Mouse (Mus musculus): ENCODE results near the gene Pfdn5. TPM values are rescaled to one million over a fixed set of nuclear protein-coding genes. Genes with fewer than 3 reads are reported as not detected.

Pfdn5 gene
- total RNA-seq, 2 experiments from 2014 or later = 262 to 287 TPM

DNA sequence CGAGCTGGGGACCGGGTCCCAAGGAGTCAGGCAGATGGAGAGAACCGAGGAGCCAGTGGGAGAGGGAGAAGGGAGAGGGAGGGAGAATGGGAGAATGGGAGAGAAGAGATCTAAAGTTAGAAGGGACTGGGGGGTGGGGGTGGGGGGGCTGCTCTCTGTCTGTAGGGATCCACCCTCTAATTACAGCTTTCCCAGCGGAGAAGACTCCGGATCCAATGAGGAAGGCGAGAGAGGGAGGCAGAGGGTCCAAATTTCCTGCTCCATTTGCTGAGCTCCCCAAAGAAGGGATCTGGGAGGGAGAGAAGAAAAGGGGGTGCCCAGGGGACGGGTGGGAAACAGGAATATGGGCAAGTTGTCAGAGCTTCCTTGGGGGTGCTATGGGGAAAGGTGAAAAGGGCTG lies 40.3 kb downstream of the Pfdn5 start:
- intact Hi-C loops (cut with DNase I) = no loop called here

GRCm38 (mm10) chr15:102366733-102367344 lies 40.9 kb downstream of the Pfdn5 start, which contains the start of gene Sp7:
Gene Sp7, minus strand, starts transcription at chr15:102367182.
- intact Hi-C loops (cut with DNase I) = no loop called here
- DNase-seq = no peak

More for the DNA sequence above, 40.3 kb downstream of the Pfdn5 start:
- no peak for DNase-seq

GRCm38 (mm10) chr15:102369972-102370371 lies 44.1 kb downstream of the Pfdn5 start:
- intact Hi-C loops (cut with DNase I) = no loop called here
- no peak for DNase-seq

DNA sequence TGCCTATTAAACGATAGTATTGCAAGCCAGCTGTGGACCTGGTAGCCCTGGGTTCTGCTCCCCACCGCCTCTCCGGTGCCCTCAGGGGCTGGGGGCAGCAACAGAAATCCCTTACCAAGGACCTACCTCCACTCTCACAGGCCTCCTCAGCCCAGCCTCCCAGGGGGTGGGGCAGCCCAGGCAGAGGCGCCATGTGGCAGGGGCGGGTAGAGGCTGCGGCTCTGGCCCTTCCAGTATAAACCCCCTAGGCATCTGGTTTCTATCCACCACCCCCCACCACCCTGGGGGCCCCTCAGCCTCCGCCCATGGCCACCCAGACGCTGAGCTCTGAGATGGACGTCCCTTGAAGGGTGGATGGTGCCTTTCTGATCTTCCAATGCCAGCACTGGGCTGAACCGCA lies 44.8 kb downstream of the Pfdn5 start:
- intact Hi-C loops (cut with DNase I) = no loop called here
- no peak for DNase-seq

- peak; percentile 70 to 73 for DNase-seq
- intact Hi-C loops (cut with DNase I) = loop anchor here (1.0 to 5.0 kb wide), 3 partner anchors 21 to 89 kb away; no protein-coding TSS in a partner anchor
These were observed 50.7 kb downstream of the Pfdn5 start for GRCm38 (mm10) chr15:102376453-102377162.

DNA sequence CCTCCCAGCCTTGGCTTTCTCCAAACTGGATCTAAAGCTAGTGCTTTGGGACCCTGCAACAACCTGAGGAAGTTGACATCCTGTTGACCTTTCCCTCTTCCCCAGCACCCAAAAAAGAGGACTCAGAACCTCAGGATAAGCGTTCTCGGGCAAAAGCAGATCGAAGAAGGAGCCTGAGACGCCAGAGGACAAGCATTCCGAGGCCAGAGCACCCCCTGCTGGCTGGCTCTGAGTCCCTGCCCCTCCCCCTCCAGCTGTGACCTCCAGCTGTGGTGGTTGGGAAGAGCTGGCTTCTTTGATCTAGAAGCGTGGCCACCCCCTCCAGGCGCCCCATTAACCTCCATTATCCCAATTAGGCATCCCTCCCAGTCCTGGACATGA lies 51.2 kb downstream of the Pfdn5 start:
- intact Hi-C loops (cut with DNase I) = loop anchor here (2.0 to 5.0 kb wide), 2 partner anchors 34 to 90 kb away; no protein-coding TSS in a partner anchor
- DNase-seq = peak; percentile 90 to 95

DNA sequence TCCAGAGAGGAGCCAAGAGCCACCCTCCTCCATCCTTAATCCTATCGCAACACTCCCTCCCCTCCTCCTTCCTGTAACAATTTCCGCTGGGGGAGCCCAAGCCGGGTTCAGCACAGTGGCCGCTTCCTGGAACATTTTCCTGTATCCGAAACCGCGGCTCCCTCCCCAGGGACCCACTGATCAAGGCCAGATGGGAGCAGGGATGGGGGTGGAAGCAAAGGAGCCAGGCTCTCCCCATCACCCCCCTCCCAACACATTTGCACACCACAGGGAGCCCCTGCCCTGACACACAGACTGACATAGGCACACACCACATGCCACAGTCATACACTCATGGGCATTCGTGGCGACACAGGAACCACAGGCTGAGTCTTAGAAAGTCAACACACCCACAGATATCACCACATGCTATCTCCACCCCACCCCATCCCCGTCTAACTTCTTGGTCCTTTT lies 51.9 kb downstream of the Pfdn5 start:
- DNase-seq = peak; percentile 78 to 80
- intact Hi-C loops (cut with DNase I) = loop anchor here (2.0 to 5.0 kb wide), 2 partner anchors 35 to 91 kb away; no protein-coding TSS in a partner anchor

Other genes starting within 250 kb of the Pfdn5 start
- gene Tns2, start 225.7 kb upstream of the Pfdn5 start, total RNA-seq (2021) = 100 to 1,000 TPM; 119 to 121 TPM
- gene Spryd3, start 189.9 kb upstream of the Pfdn5 start, total RNA-seq (2021) = 10 to 100 TPM; 14.0 to 17.5 TPM
- 10 to 100 TPM; 42.0 to 51.8 TPM for gene Igfbp6, start 181.8 kb upstream of the Pfdn5 start, total RNA-seq (2021)
- under 1 TPM in 1 of 2 experiments, not detected in 1; 0.17 TPM for gene Soat2, start 175.6 kb upstream of the Pfdn5 start, total RNA-seq (2021)
- 10 to 100 TPM; 41.8 to 47.1 TPM for gene Zfp740, start 122.9 kb upstream of the Pfdn5 start, total RNA-seq (2021)
- gene Csad, start 121.4 kb upstream of the Pfdn5 start, total RNA-seq (2021) = 10 to 100 TPM; 21.3 to 23.7 TPM
- 1 to 10 TPM; 1.5 to 1.8 TPM for gene Itgb7, start 94.2 kb upstream of the Pfdn5 start, total RNA-seq (2021)
- 10 to 100 TPM; 18.9 to 21.1 TPM for gene Rarg, start 68.6 kb upstream of the Pfdn5 start, total RNA-seq (2021)
- not detected for gene Gm9918, start 55.6 kb upstream of the Pfdn5 start, total RNA-seq (2021)
- gene Mfsd5, start 46.7 kb upstream of the Pfdn5 start, total RNA-seq (2021) = 10 to 100 TPM; 16.7 to 19.0 TPM
- gene Espl1, start 29.9 kb upstream of the Pfdn5 start, total RNA-seq (2021) = 1 to 10 TPM; 3.2 to 4.3 TPM
- 10 to 100 TPM; 21.0 to 24.3 TPM for gene Myg1, start 5.6 kb downstream of the Pfdn5 start, total RNA-seq (2021)
- gene Aaas, start 24.7 kb downstream of the Pfdn5 start, total RNA-seq (2021) = 10 to 100 TPM in 1 of 2 experiments, 1 to 10 TPM in 1; 9.5 to 15.2 TPM
- not detected for gene Sp7, start 41.1 kb downstream of the Pfdn5 start, total RNA-seq (2021)
- 10 to 100 TPM; 47.5 to 52.3 TPM for gene Sp1, start 80.0 kb downstream of the Pfdn5 start, total RNA-seq (2021)
- 1 to 10 TPM in 1 of 2 experiments, under 1 TPM in 1; 0.66 to 1.0 TPM for gene Amhr2, start 119.3 kb downstream of the Pfdn5 start, total RNA-seq (2021)
- 10 to 100 TPM; 21.1 to 21.7 TPM for gene Prr13, start 132.9 kb downstream of the Pfdn5 start, total RNA-seq (2021)
- gene Pcbp2, start 144.4 kb downstream of the Pfdn5 start, total RNA-seq (2021) = 100 to 1,000 TPM; 479 to 482 TPM
- not detected for gene Gm10337, start 177.6 kb downstream of the Pfdn5 start, total RNA-seq (2021)
- 1 to 10 TPM; 4.7 to 4.8 TPM for gene Map3k12, start 190.9 kb downstream of the Pfdn5 start, total RNA-seq (2021)
- gene Tarbp2, start 192.1 kb downstream of the Pfdn5 start, total RNA-seq (2021) = 10 to 100 TPM; 38.4 to 46.8 TPM
- 1 to 10 TPM; 2.7 to 3.5 TPM for gene Npff, start 198.8 kb downstream of the Pfdn5 start, total RNA-seq (2021)